Mouse (Mus musculus): Measurements from ENCODE around the gene Gm9970. TPM values are rescaled to one million over a fixed set of nuclear protein-coding genes. Genes with fewer than 3 reads are reported as not detected.

Gene Gm9970
- polyA plus RNA-seq (2015; fragmentation: Nextera tagmentation; extraction: Ambion mirVana) = 0.34 TPM in 1 of 2 replicates, not detected in the other

GRCm38 (mm10) chr5:31240637-31241521, at the start of gene Gm9970, which contains the start of gene Nrbp1:
Gene Gm9970, minus strand, starts transcription at chr5:31241232.
Gene Nrbp1, plus strand, starts transcription at chr5:31240864.
- Histone ChIP-seq H3K9ac (replicated peaks) (peak within 1 kb of the TSS; percentile 87), H3K9me3 (no peaks in the 10 kb centered on the region; the same call in 1 of the 2 replicates), H3K27me3 (no peaks in the 10 kb centered on the region), H3K4me1 (peaks cover 15% of the 10 kb centered on the region), H3K4me3 (peak within 1 kb of the TSS; percentile 91), H3K36me3 (peaks cover 22% of the 10 kb centered on the region), H3K4me2 (replicated peaks) (peak within 1 kb of the TSS; percentile 62), H3K27ac (replicated peaks) (peak within 1 kb of the TSS; percentile 97)
- peak; percentile 99 for ATAC-seq (replicated peaks)
- WGBS = under 1% methylated on average over 98 of the region's 103 CpGs

DNA sequence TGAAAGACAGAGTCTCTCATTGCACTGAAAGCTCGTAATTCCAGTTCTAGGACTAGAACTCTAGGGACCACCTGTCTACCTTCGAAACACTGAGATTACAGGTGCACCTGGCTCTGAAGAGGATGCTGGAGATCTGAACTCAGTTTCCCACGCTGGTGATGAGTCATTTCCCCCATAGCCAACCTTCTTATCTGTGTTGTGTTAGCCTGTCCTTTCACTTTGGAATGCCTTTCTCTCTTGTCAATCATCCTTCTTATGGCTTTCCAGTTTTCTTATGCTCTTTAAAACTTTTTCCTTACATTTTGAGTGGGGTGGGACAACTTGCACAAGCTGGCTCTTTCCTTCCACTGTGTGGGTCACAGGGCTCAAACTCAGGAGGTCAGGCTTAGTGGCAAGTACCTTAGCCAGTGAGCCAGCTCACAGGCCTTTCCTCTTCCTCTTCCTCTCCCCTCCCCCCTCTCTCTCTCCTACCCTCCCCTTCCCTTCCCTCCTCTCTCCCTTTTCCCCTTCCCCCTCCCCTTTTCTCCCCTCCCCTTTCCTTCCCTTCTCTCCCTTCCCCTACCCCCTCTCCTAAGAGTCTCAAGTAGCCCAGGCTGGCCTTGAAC, 48.7 kb upstream of the Gm9970 start:
- H3K4me3 ChIP-seq = peak overlapping the region; percentile 60; the same call in 1 of the 2 replicates
- peak overlapping the region; percentile 80 for H3K4me2 ChIP-seq (replicated peaks)
- WGBS = 81% methylated on average over 3 of the region's 3 CpGs
- ATAC-seq (replicated peaks) = no peak
- H3K27me3 ChIP-seq = no peaks in the 10 kb centered on the region
- H3K9ac ChIP-seq (replicated peaks) = peak overlapping the region; percentile 48; the same call in 1 of the 2 replicates
- no peaks in the 10 kb centered on the region for H3K9me3 ChIP-seq
- H3K4me1 ChIP-seq = peaks cover 29% of the 10 kb centered on the region
- peaks cover 28% of the 10 kb centered on the region for H3K36me3 ChIP-seq
- H3K27ac ChIP-seq (replicated peaks) = no peak overlapping the region

- Histone ChIP-seq H3K4me1 (peaks cover 20% of the 10 kb centered on the region), H3K36me3 (peaks cover 39% of the 10 kb centered on the region), H3K9me3 (no peaks in the 10 kb centered on the region), H3K9ac (replicated peaks) (no peak overlapping the region), H3K27ac (replicated peaks) (no peak overlapping the region), H3K27me3 (no peaks in the 10 kb centered on the region), H3K4me2 (replicated peaks) (no peak overlapping the region), H3K4me3 (no peak overlapping the region)
- ATAC-seq (replicated peaks) = no peak
- 72% methylated on average over 3 of the region's 3 CpGs for WGBS
Measured at GRCm38 (mm10) chr5:31288655-31289054, 47.6 kb upstream of the Gm9970 start.

DNA sequence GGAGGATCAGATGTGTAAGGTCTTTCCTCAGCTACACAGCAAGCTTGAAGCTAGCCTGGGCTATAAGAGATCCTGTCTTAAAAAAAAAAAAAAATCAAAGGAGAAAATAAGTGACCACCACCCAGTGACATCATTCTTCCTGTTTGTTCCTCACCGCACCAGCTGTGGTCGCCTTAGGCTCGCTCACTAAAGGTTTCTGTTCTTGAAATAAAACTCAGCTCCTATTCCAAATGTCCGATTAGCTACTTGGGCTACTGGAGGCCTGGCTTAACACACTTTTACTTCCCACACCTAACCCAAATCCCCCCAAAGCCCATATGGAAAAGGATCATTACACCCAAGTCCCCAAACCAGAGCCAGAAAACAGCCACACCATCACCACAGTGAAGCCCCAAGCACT, 47.2 kb upstream of the Gm9970 start:
- Histone ChIP-seq H3K36me3 (peaks cover 40% of the 10 kb centered on the region), H3K9ac (replicated peaks) (no peak overlapping the region), H3K4me2 (replicated peaks) (no peak overlapping the region), H3K4me1 (peaks cover 20% of the 10 kb centered on the region), H3K4me3 (no peak overlapping the region), H3K27me3 (no peaks in the 10 kb centered on the region), H3K27ac (replicated peaks) (no peak overlapping the region), H3K9me3 (no peaks in the 10 kb centered on the region)
- WGBS = 82% methylated on average over 4 of the region's 4 CpGs
- ATAC-seq (replicated peaks) = no peak

- 88% methylated on average over 20 of the region's 20 CpGs for whole genome bisulfite sequencing
- peaks cover 77% of the 10 kb centered on the region for H3K36me3 ChIP-seq
Measured at GRCm38 (mm10) chr5:31279245-31279988, 38.4 kb upstream of the Gm9970 start.

GRCm38 (mm10) chr5:31273018-31273417, 32.0 kb upstream of the Gm9970 start:
- H3K4me3 ChIP-seq = no peak overlapping the region
- H3K36me3 ChIP-seq = peaks cover 56% of the 10 kb centered on the region
- H3K9ac ChIP-seq (replicated peaks) = no peak overlapping the region
- no peaks in the 10 kb centered on the region for H3K27me3 ChIP-seq
- H3K9me3 ChIP-seq = no peaks in the 10 kb centered on the region
- no peaks in the 10 kb centered on the region for H3K4me1 ChIP-seq
- 81% methylated on average over 6 of the region's 6 CpGs for WGBS
- no peak overlapping the region for H3K4me2 ChIP-seq (replicated peaks)
- no peak overlapping the region for H3K27ac ChIP-seq (replicated peaks)
- no peak for ATAC-seq (replicated peaks)

More at GRCm38 (mm10) chr5:31279245-31279988, 38.4 kb upstream of the Gm9970 start:
- Histone ChIP-seq H3K4me3 (no peak overlapping the region), H3K4me2 (replicated peaks) (no peak overlapping the region), H3K4me1 (no peaks in the 10 kb centered on the region), H3K9ac (replicated peaks) (no peak overlapping the region), H3K27ac (replicated peaks) (no peak overlapping the region), H3K9me3 (no peaks in the 10 kb centered on the region), H3K27me3 (no peaks in the 10 kb centered on the region)
- ATAC-seq (replicated peaks) = no peak

- no peak for ATAC-seq (replicated peaks)
- H3K36me3 ChIP-seq = peaks cover 76% of the 10 kb centered on the region
- no peaks in the 10 kb centered on the region for H3K4me1 ChIP-seq
- WGBS = 40% methylated on average over 6 of the region's 6 CpGs
- no peak overlapping the region for H3K27ac ChIP-seq (replicated peaks)
- no peak overlapping the region for H3K4me2 ChIP-seq (replicated peaks)
- no peaks in the 10 kb centered on the region for H3K9me3 ChIP-seq
- H3K27me3 ChIP-seq = no peaks in the 10 kb centered on the region
- no peak overlapping the region for H3K9ac ChIP-seq (replicated peaks)
- no peak overlapping the region for H3K4me3 ChIP-seq
Measured at GRCm38 (mm10) chr5:31267686-31268085, 26.7 kb upstream of the Gm9970 start.

GRCm38 (mm10) chr5:31266101-31266500, 25.1 kb upstream of the Gm9970 start:
- Histone ChIP-seq H3K4me3 (no peak overlapping the region), H3K9me3 (no peaks in the 10 kb centered on the region), H3K4me2 (replicated peaks) (no peak overlapping the region), H3K36me3 (peaks cover 81% of the 10 kb centered on the region), H3K27me3 (no peaks in the 10 kb centered on the region), H3K4me1 (no peaks in the 10 kb centered on the region), H3K9ac (replicated peaks) (no peak overlapping the region), H3K27ac (replicated peaks) (no peak overlapping the region)
- no peak for ATAC-seq (replicated peaks)
- WGBS = 82% methylated on average over 7 of the region's 7 CpGs

GRCm38 (mm10) chr5:31257616-31258015, 16.6 kb upstream of the Gm9970 start:
- Histone ChIP-seq H3K4me2 (replicated peaks) (no peak overlapping the region), H3K27me3 (no peaks in the 10 kb centered on the region), H3K4me1 (no peaks in the 10 kb centered on the region), H3K9ac (replicated peaks) (no peak overlapping the region), H3K36me3 (peaks cover 55% of the 10 kb centered on the region), H3K27ac (replicated peaks) (no peak overlapping the region), H3K9me3 (no peaks in the 10 kb centered on the region), H3K4me3 (no peak overlapping the region)
- no peak for ATAC-seq (replicated peaks)
- WGBS = 92% methylated on average over 11 of the region's 11 CpGs

DNA sequence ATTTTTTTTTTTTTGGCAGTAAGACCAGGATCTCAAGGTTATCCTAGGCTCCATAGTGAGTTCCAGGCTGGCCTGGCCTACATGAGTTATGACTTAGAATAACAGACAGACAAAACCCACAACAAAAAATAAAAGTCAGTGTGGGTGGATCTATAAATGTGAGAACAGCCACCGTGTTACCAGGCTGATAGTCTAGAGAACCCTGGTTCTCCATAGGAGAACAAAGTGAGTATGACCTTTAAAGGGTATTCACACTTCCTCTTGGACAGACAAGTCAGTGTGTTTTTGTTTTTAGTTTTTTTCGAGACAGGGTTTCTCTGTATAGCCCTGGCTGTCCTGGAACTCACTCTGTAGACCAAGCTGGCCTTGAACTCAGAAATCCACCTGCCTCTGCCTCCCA, 14.9 kb upstream of the Gm9970 start:
- no peak overlapping the region for H3K27ac ChIP-seq (replicated peaks)
- H3K27me3 ChIP-seq = no peaks in the 10 kb centered on the region
- H3K4me3 ChIP-seq = no peak overlapping the region
- no peak overlapping the region for H3K9ac ChIP-seq (replicated peaks)
- ATAC-seq (replicated peaks) = no peak
- 95% methylated on average over 2 of the region's 2 CpGs for WGBS
- no peak overlapping the region for H3K4me2 ChIP-seq (replicated peaks)
- H3K4me1 ChIP-seq = peaks cover 4% of the 10 kb centered on the region; the same call in 1 of the 2 replicates
- H3K9me3 ChIP-seq = no peaks in the 10 kb centered on the region
- H3K36me3 ChIP-seq = peaks cover 52% of the 10 kb centered on the region

GRCm38 (mm10) chr5:31255381-31255780, 14.3 kb upstream of the Gm9970 start:
- Histone ChIP-seq H3K4me2 (replicated peaks) (no peak overlapping the region), H3K4me1 (peaks cover 4% of the 10 kb centered on the region; the same call in 1 of the 2 replicates), H3K9me3 (no peaks in the 10 kb centered on the region), H3K9ac (replicated peaks) (no peak overlapping the region), H3K4me3 (no peak overlapping the region), H3K36me3 (peaks cover 52% of the 10 kb centered on the region), H3K27me3 (no peaks in the 10 kb centered on the region), H3K27ac (replicated peaks) (no peak overlapping the region)
- ATAC-seq (replicated peaks) = no peak
- 94% methylated on average over 2 of the region's 2 CpGs for WGBS

- no peaks in the 10 kb centered on the region for H3K27me3 ChIP-seq
- peaks cover 52% of the 10 kb centered on the region for H3K36me3 ChIP-seq
- no peak overlapping the region for H3K4me2 ChIP-seq (replicated peaks)
- no peak overlapping the region for H3K4me3 ChIP-seq
- H3K4me1 ChIP-seq = peaks cover 4% of the 10 kb centered on the region; the same call in 1 of the 2 replicates
- no peaks in the 10 kb centered on the region for H3K9me3 ChIP-seq
- H3K27ac ChIP-seq (replicated peaks) = no peak overlapping the region
- ATAC-seq (replicated peaks) = no peak
- no peak overlapping the region for H3K9ac ChIP-seq (replicated peaks)
- WGBS = 89% methylated on average over 8 of the region's 8 CpGs
Measured at GRCm38 (mm10) chr5:31254901-31255300, 13.9 kb upstream of the Gm9970 start.

Data from forebrain, embryonic 15.5 days (tissue).